Mouse (Mus musculus) heart, postnatal 0 days (tissue): ENCODE measurements around the gene Stpg3. TPM values are rescaled to one million over a fixed set of nuclear protein-coding genes. Genes with fewer than 3 reads are reported as not detected.

Experiments
- ATAC-seq: fragments of 200-750 bp; cut with Nextera tagmentation; 2 replicates; pipeline ENCODE4 v1.8.0; 2017; ENCODE audit warnings: low read depth, moderate number of reproducible peaks, moderate library complexity; ENCODE audit not compliant: insufficient read depth
- DNase-seq: peaks from one replicate; pipeline ENCODE4 v3.0.0-alpha.2; 2016; ENCODE audit warnings: low spot score
- H3K27ac ChIP-seq: fragments of 300-500 bp; sonication (generic); 2 replicates; pipeline ENCODE4 v1.5.1; 2014; ENCODE audit warnings: low read depth, mild to moderate bottlenecking
- H3K27me3 ChIP-seq: fragments of 300-500 bp; sonication (generic); 2 replicates; pipeline ENCODE4 v1.6.1; 2014; ENCODE audit warnings: low read length, mixed read lengths; ENCODE audit not compliant: control insufficient read depth, insufficient read depth
- H3K36me3 ChIP-seq: fragments of 300-500 bp; sonication (generic); replicated peaks from 2 replicates; pipeline ENCODE4 v1.6.1; 2014; ENCODE audit warnings: low read length, mixed read lengths; ENCODE audit not compliant: control insufficient read depth, insufficient read depth
- H3K4me1 ChIP-seq: fragments of 300-500 bp; sonication (generic); 2 replicates; pipeline ENCODE4 v1.6.1; 2014; ENCODE audit warnings: antibody characterized with exemption; ENCODE audit not compliant: control insufficient read depth, insufficient read depth
- H3K4me2 ChIP-seq: fragments of 300-500 bp; sonication (generic); 2 replicates; pipeline ENCODE4 v1.6.1; 2014; ENCODE audit warnings: low read depth, mild to moderate bottlenecking, low read length, moderate library complexity
- H3K4me3 ChIP-seq: fragments of 300-500 bp; sonication (generic); 2 replicates; pipeline ENCODE4 v1.5.1; 2014; ENCODE audit warnings: low read depth, low read length
- H3K9ac ChIP-seq: fragments of 300-500 bp; sonication (generic); replicated peaks from 2 replicates; pipeline ENCODE4 v1.6.1; 2014; ENCODE audit warnings: low read depth, low read length, mixed read lengths
- H3K9me3 ChIP-seq: fragments of 300-500 bp; sonication (generic); replicated peaks from 2 replicates; pipeline ENCODE4 v1.6.1; 2016; ENCODE audit warnings: low read length; ENCODE audit not compliant: control insufficient read depth
- CTCF ChIP-seq: IDR thresholded peaks from 2 replicates; pipeline ENCODE4 v1.5.1; 2016; ENCODE audit warnings: antibody characterized with exemption, control low read depth, low read depth
- EP300 ChIP-seq: IDR thresholded peaks from 2 replicates; pipeline ENCODE4 v1.6.1; 2016; ENCODE audit warnings: antibody characterized with exemption, low read depth
- WGBS: fragments of 180-500 bp; shearing (Covaris S2); extraction: QIAGEN DNeasy Blood & Tissue Kit; methylation state at CpG from one replicate; pipeline ENCODE4 v1.1.7; 2014; 5-methylcytosine and 5-hydroxymethylcytosine counted together
- polyA plus RNA-seq: library from polyadenylated mRNA; unstranded; fragments of >200 nt; fragmentation: Nextera tagmentation; extraction: Ambion mirVana; gene quantifications from 2 replicates; pipeline ENCODE4 v1.2.1, GENCODE M21; 2015
- total RNA-seq: library from RNA; depleted of rRNA; stranded (reverse); fragments of >200 nt; gene quantifications from 2 replicates; pipeline ENCODE4 v1.2.3, GENCODE M21; 2014; ENCODE audit warnings: low replicate concordance

Stpg3 gene
- total and polyA plus RNA-seq, 2 experiments from 2014 or later = not detected

DNA sequence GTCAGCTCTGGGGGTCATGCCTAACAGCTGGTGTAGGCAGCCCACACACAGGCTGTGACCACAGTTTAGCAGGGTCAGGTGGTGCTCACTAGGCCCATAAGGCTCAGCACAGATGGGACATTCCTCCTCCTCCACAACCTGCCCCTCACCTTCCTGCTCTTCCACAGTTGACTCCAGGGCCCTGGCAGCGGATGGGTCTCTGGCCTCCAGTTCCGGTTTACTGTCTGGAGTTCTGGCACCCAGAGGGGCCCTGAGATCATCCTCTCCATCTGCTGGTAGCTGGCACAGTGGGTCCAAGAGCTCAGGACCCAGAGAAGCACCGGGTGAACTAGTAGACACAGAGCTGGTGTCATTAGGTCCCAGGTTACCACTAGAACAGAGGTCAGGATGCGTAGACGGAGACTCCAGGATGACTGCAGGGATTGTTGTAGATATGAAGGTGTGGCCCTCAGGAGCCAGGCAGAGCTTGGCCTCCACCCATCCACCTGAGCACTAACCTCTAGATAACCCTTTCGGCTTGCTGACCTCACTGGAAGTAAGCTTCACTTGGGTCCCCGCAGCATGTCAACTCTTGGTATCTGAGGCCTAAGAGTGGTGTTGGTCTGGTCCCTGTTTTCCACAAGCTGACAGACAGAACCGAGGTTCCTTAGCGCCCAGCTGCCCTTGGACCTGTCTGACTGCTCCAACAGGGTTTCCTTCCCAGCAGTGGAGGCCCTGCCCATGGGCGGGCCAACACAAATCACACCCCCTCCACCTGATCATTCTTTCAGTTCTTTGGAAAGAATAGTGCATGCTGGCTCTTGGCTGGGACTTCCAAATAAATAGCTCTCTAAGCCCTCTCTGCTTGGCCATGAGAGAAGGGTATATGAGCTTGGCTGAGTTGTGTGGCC, 32.0 kb upstream of the Stpg3 start, which contains the start of gene AL732309.1:
Gene AL732309.1, minus strand, starts transcription at position 681 of the 890 bp plus-strand sequence.
- ATAC-seq (no peak), DNase-seq (no peak)
- no peak within 1 kb of the TSS for H3K4me2 ChIP-seq
- 82% methylated on average over 10 of the region's 10 CpGs for WGBS
- H3K27ac ChIP-seq = no peak within 1 kb of the TSS
- no peak within 1 kb of the TSS for H3K4me3 ChIP-seq
- H3K9ac ChIP-seq = no peak within 1 kb of the TSS
- TF ChIP-seq CTCF = no peak
- TF ChIP-seq EP300 = no peak
- no peaks in the 10 kb centered on the region for H3K9me3 ChIP-seq
- peaks cover 24% of the 10 kb centered on the region for H3K36me3 ChIP-seq
- H3K27me3 ChIP-seq = peaks cover 20% of the 10 kb centered on the region
- no peaks in the 10 kb centered on the region; the same call in 1 of the 2 replicates for H3K4me1 ChIP-seq

DNA sequence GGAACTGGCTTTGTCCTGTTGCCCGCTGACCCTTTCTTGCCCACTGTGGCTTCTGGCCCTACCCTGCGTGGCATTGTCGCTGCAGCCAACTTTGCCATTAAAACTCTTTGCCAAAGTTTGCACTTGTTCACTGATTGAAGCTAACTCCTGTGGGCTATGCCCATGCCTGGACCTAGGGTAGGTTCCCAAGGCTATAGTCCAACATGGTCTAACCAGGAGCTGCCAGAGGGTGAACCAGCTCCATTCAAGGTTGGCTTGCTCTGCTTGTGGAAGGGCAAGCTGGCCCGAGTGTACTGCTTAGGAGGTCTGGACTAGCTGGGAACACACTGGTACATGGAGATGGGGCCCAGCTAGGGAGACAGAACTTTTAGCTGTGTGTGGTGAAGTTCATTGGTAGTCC, 29.7 kb upstream of the Stpg3 start:
- DNase-seq = no peak

DNA sequence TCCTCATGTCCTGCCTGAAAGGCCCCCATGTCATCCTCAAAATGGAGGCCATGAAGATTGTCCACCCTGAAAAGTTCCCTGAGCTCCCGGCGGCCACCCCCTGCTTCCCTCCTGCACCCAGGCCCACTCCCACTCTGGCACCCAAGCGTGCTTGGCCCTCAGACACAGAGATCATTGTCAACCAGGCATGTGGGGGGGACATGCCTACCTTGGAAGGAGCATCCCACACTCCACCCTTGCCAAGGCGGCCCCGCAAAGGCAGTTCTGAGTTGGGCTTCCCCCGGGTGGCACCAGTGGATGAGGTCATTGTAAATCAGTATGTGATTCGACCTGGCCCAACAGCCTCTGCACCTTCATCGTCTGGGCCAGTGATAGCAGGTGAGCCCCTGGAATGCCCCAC, 28.9 kb upstream of the Stpg3 start:
- ATAC-seq = no peak
- Histone ChIP-seq H3K27ac (no peak overlapping the region), H3K4me1 (peaks cover 7% of the 10 kb centered on the region), H3K4me3 (no peak overlapping the region), H3K9me3 (no peaks in the 10 kb centered on the region), H3K36me3 (no peaks in the 10 kb centered on the region), H3K9ac (no peak overlapping the region), H3K4me2 (no peak overlapping the region), H3K27me3 (peaks cover 43% of the 10 kb centered on the region)
- TF ChIP-seq CTCF (no peak), EP300 (no peak)
- no peak for DNase-seq
- WGBS = 60% methylated on average over 8 of the region's 8 CpGs

More for the DNA sequence above, 29.7 kb upstream of the Stpg3 start:
- no peak overlapping the region for H3K4me3 ChIP-seq
- 87% methylated on average over 4 of the region's 4 CpGs for WGBS
- peaks cover 40% of the 10 kb centered on the region for H3K27me3 ChIP-seq
- peaks cover 4% of the 10 kb centered on the region for H3K36me3 ChIP-seq
- H3K9me3 ChIP-seq = no peaks in the 10 kb centered on the region
- no peak for ATAC-seq
- H3K4me2 ChIP-seq = no peak overlapping the region
- no peak overlapping the region for H3K9ac ChIP-seq
- H3K4me1 ChIP-seq = peaks cover 7% of the 10 kb centered on the region
- no peak overlapping the region for H3K27ac ChIP-seq
- no peak for TF ChIP-seq EP300
- no peak for TF ChIP-seq CTCF

GRCm38 (mm10) chr2:25242101-25242506, 27.7 kb upstream of the Stpg3 start, which contains the start of the genes Rnf208 and Cysrt1:
TSS of gene Rnf208 (plus strand) at chr2:25242255.
TSS of gene Cysrt1 (minus strand) at chr2:25242452.
- peak within 1 kb of the TSS; percentile 66 for H3K4me2 ChIP-seq
- ATAC-seq = no peak
- DNase-seq = no peak
- H3K27ac ChIP-seq = no peak within 1 kb of the TSS
- 0 out of 2 replicates have a peak within 1 kb of the TSS, but pooled peaks have one; percentile 7 for H3K9ac ChIP-seq
- no peaks in the 10 kb centered on the region for H3K9me3 ChIP-seq
- no peaks in the 10 kb centered on the region for H3K36me3 ChIP-seq
- H3K4me1 ChIP-seq = peaks cover 7% of the 10 kb centered on the region
- TF ChIP-seq EP300 = no peak
- TF ChIP-seq CTCF = no peak
- peak within 1 kb of the TSS; percentile 41 for H3K4me3 ChIP-seq
- WGBS = under 1% methylated on average over 16 of the region's 59 CpGs
- peaks cover 43% of the 10 kb centered on the region for H3K27me3 ChIP-seq

GRCm38 (mm10) chr2:25241438-25241775, 27.0 kb upstream of the Stpg3 start:
- Histone ChIP-seq H3K9me3 (no peaks in the 10 kb centered on the region), H3K4me2 (peak overlapping the region; percentile 66), H3K4me1 (peaks cover 7% of the 10 kb centered on the region), H3K27ac (no peak overlapping the region), H3K9ac (no peak overlapping the region), H3K27me3 (peaks cover 43% of the 10 kb centered on the region), H3K4me3 (peak overlapping the region; percentile 41), H3K36me3 (no peaks in the 10 kb centered on the region)
- DNase-seq (no peak), ATAC-seq (0 out of 2 replicates have a peak, but pooled peaks have one; percentile 7)
- no peak for TF ChIP-seq EP300
- no peak for TF ChIP-seq CTCF
- 24% methylated on average over 6 of the region's 6 CpGs for WGBS
